Mouse (Mus musculus) cerebellum, adult 9-10 months (tissue): ENCODE measurements around the gene Snai3.

ENCODE experiments used
- DNase-seq: peaks from one replicate; pipeline ENCODE4 v3.0.0; 2022

The Snai3 gene

GRCm38 (mm10) chr8:122430058-122430636, 30.4 kb downstream of the Snai3 start:
- DNase-seq: no peak

- DNase-seq: no peak
Observed at GRCm38 (mm10) chr8:122428163-122428562, 32.4 kb downstream of the Snai3 start.

- no peak for DNase-seq
Observed at GRCm38 (mm10) chr8:122427607-122428006, 32.9 kb downstream of the Snai3 start.

GRCm38 (mm10) chr8:122426145-122426544, 34.4 kb downstream of the Snai3 start:
- DNase-seq: no peak

GRCm38 (mm10) chr8:122423659-122424058, 36.9 kb downstream of the Snai3 start:
- DNase-seq: no peak

GRCm38 (mm10) chr8:122423217-122423616, 37.3 kb downstream of the Snai3 start:
- DNase-seq: no peak

GRCm38 (mm10) chr8:122421376-122422070, 39.0 kb downstream of the Snai3 start, which contains the start of gene Il17c:
Gene Il17c, plus strand, starts transcription at chr8:122422020.
- no peak for DNase-seq

GRCm38 (mm10) chr8:122419881-122420555, 40.5 kb downstream of the Snai3 start:
- no peak for DNase-seq

- no peak for DNase-seq
Observed at GRCm38 (mm10) chr8:122415554-122415953, 45.0 kb downstream of the Snai3 start.

GRCm38 (mm10) chr8:122414311-122414710, 46.2 kb downstream of the Snai3 start:
- DNase-seq: no peak

GRCm38 (mm10) chr8:122407678-122408077, 52.9 kb downstream of the Snai3 start:
- DNase-seq: no peak

GRCm38 (mm10) chr8:122405146-122405805, 55.3 kb downstream of the Snai3 start:
- no peak for DNase-seq
